Mouse (Mus musculus): ENCODE data around the gene L3mbtl3. TPM values are rescaled to one million over a fixed set of nuclear protein-coding genes. Genes with fewer than 3 reads are reported as not detected.

Gene L3mbtl3
- total RNA-seq, 2 experiments from 2014 or later, result 17.9 TPM

- no peak for DNase-seq (ENCODE audit: extremely low spot score in 1 of 2, low spot score in 1 of 2)
Measured at GRCm38 (mm10) chr10:26345879-26346278, 29.9 kb downstream of the L3mbtl3 start.

- DNase-seq (ENCODE audit: extremely low spot score in 1 of 2, low spot score in 1 of 2), result no peak
Measured at GRCm38 (mm10) chr10:26337896-26338503, 37.8 kb downstream of the L3mbtl3 start.

GRCm38 (mm10) chr10:26333966-26334365 is 41.8 kb downstream of the L3mbtl3 start:
- no peak for DNase-seq (ENCODE audit: extremely low spot score in 1 of 2, low spot score in 1 of 2)

- DNase-seq (ENCODE audit: extremely low spot score in 1 of 2, low spot score in 1 of 2), result no peak
Measured at GRCm38 (mm10) chr10:26332781-26333180, 43.0 kb downstream of the L3mbtl3 start.

GRCm38 (mm10) chr10:26328843-26329242 is 46.9 kb downstream of the L3mbtl3 start:
- no peak for DNase-seq (ENCODE audit: extremely low spot score in 1 of 2, low spot score in 1 of 2)

- no peak for DNase-seq (ENCODE audit: extremely low spot score in 1 of 2, low spot score in 1 of 2)
Measured at GRCm38 (mm10) chr10:26327691-26328542, 47.9 kb downstream of the L3mbtl3 start.

GRCm38 (mm10) chr10:26327291-26327690 is 48.5 kb downstream of the L3mbtl3 start:
- no peak for DNase-seq (ENCODE audit: extremely low spot score in 1 of 2, low spot score in 1 of 2)

- DNase-seq (ENCODE audit: extremely low spot score in 1 of 2, low spot score in 1 of 2), result no peak
Measured at GRCm38 (mm10) chr10:26325320-26325719, 50.5 kb downstream of the L3mbtl3 start.

- no peak for DNase-seq (ENCODE audit: extremely low spot score in 1 of 2, low spot score in 1 of 2)
Measured at GRCm38 (mm10) chr10:26322344-26323051, 53.3 kb downstream of the L3mbtl3 start.

- no peak for DNase-seq (ENCODE audit: extremely low spot score in 1 of 2, low spot score in 1 of 2)
Measured at GRCm38 (mm10) chr10:26320679-26321078, 55.1 kb downstream of the L3mbtl3 start.

- peak; percentile 9 to 21 for DNase-seq (ENCODE audit: extremely low spot score in 1 of 2, low spot score in 1 of 2)
Measured at GRCm38 (mm10) chr10:26314327-26314726, 61.4 kb downstream of the L3mbtl3 start.

- no peak for DNase-seq (ENCODE audit: extremely low spot score in 1 of 2, low spot score in 1 of 2)
Measured at GRCm38 (mm10) chr10:26303485-26303884, 72.3 kb downstream of the L3mbtl3 start.

GRCm38 (mm10) chr10:26302336-26302735 is 73.4 kb downstream of the L3mbtl3 start:
- no peak for DNase-seq (ENCODE audit: extremely low spot score in 1 of 2, low spot score in 1 of 2)

GRCm38 (mm10) chr10:26297626-26298025 is 78.1 kb downstream of the L3mbtl3 start:
- DNase-seq (ENCODE audit: extremely low spot score in 1 of 2, low spot score in 1 of 2), result peak in 1 of 2 experiments; percentile 14

- DNase-seq (ENCODE audit: extremely low spot score in 1 of 2, low spot score in 1 of 2), result no peak
Measured at GRCm38 (mm10) chr10:26297200-26297599, 78.6 kb downstream of the L3mbtl3 start.

GRCm38 (mm10) chr10:26287136-26287535 is 88.6 kb downstream of the L3mbtl3 start:
- no peak for DNase-seq (ENCODE audit: extremely low spot score in 1 of 2, low spot score in 1 of 2)

GRCm38 (mm10) chr10:26280009-26280408 is 95.8 kb downstream of the L3mbtl3 start:
- DNase-seq (ENCODE audit: extremely low spot score in 1 of 2, low spot score in 1 of 2), result no peak

- DNase-seq (ENCODE audit: extremely low spot score in 1 of 2, low spot score in 1 of 2), result no peak
Measured at GRCm38 (mm10) chr10:26275414-26275813, 100.4 kb downstream of the L3mbtl3 start.

- DNase-seq (ENCODE audit: extremely low spot score in 1 of 2, low spot score in 1 of 2), result no peak
Measured at GRCm38 (mm10) chr10:26263744-26264459, 111.9 kb downstream of the L3mbtl3 start.

- no peak for DNase-seq (ENCODE audit: extremely low spot score in 1 of 2, low spot score in 1 of 2)
Measured at GRCm38 (mm10) chr10:26259908-26260307, 115.9 kb downstream of the L3mbtl3 start.
